Mouse (Mus musculus): ENCODE measurements around the gene Xrcc5. TPM values are rescaled to one million over a fixed set of nuclear protein-coding genes. Genes with fewer than 3 reads are reported as not detected.
A peak's percentile ranks its signal among the peaks of the same experiment; 100 is the strongest.

The Xrcc5 gene
- total and polyA plus RNA-seq, 3 experiments = 53.4 to 83.5 (median 60.3) TPM

GRCm38 (mm10) chr1:72284539-72284938 is 22.7 kb upstream of the Xrcc5 start:
- H3K9me3 ChIP-seq (replicated peaks; ENCODE audit: low read length) = no peaks in the 10 kb centered on the region
- in situ Hi-C loops (cut with MboI; ENCODE audit: low pct_ligation_motif_present, low pct_unique_long_range_greater_than_20kb, low sequenced_read_pairs) = no loop called here
- peaks cover 2 to 15% of the 10 kb centered on the region in 2 experiments; a peak in 2 of 4 replicates for H3K4me1 ChIP-seq (ENCODE audit: control insufficient read depth in 1 of 2, insufficient read depth in 2 of 2)
- peaks cover 0 to 2% of the 10 kb centered on the region in 2 experiments for H3K36me3 ChIP-seq (replicated peaks in 1 of 2; ENCODE audit: control insufficient read depth in 1 of 2, insufficient read depth in 1 of 2, low read length in 1 of 2)
- no peaks in the 10 kb centered on the region; the same call in 1 of the 2 replicates for H3K79me2 ChIP-seq (replicated peaks; ENCODE audit: control insufficient read depth, extremely low read depth, insufficient read depth, poor library complexity, severe bottlenecking)
- H3K27ac ChIP-seq (ENCODE audit: insufficient read depth, low read depth) = no peak overlapping the region
- peak overlapping the region in 1 of 3 experiments; percentile 20 for H3K4me3 ChIP-seq (replicated peaks in 1 of 3; ENCODE audit: low read depth in 2 of 3, low read length in 2 of 3, poor library complexity in 1 of 3)
- TF ChIP-seq TCF12 (IDR thresholded peaks at IDR 0.05; ENCODE audit: low read depth, low read length) = no peak
- TF ChIP-seq IRF4 (IDR thresholded peaks at IDR 0.05; ENCODE audit: low read depth, low read length) = 0 out of 2 replicates have a peak, but pooled peaks have one; percentile 1
- no peak for TF ChIP-seq RCOR1 (conservative IDR thresholded peaks at IDR 0.05; ENCODE audit: low read depth, low read length)
- no peak for TF ChIP-seq MXI1 (IDR thresholded peaks at IDR 0.05; ENCODE audit: low read depth, low read length)
- no peak for TF ChIP-seq ELF1 (IDR thresholded peaks at IDR 0.05; ENCODE audit: low read depth, low read length)
- no peak for TF ChIP-seq SIN3A (IDR thresholded peaks at IDR 0.05; ENCODE audit: low read length)
- H3K27me3 ChIP-seq (replicated peaks) = peaks cover 19% of the 10 kb centered on the region
- DNase-seq (ENCODE audit: extremely low read depth) = no peak
- peak overlapping the region; percentile 57 for H3K9ac ChIP-seq (ENCODE audit: insufficient read depth, low read depth)
- dilution Hi-C loops (cut with MboI; ENCODE audit: extremely low pct_ligation_motif_present, extremely low pct_unique_long_range_greater_than_20kb, low sequenced_read_pairs) = no loop called here
- H3K4me2 ChIP-seq (ENCODE audit: insufficient read depth, low read depth, poor library complexity, severe bottlenecking) = peak overlapping the region; percentile 42

GRCm38 (mm10) chr1:72286904-72287303 is 20.3 kb upstream of the Xrcc5 start:
- H3K36me3 ChIP-seq (replicated peaks in 1 of 2; ENCODE audit: control insufficient read depth in 1 of 2, insufficient read depth in 1 of 2, low read length in 1 of 2) = no peaks in the 10 kb centered on the region
- peaks cover 2 to 15% of the 10 kb centered on the region in 2 experiments; a peak in 2 of 4 replicates for H3K4me1 ChIP-seq (ENCODE audit: control insufficient read depth in 1 of 2, insufficient read depth in 2 of 2)
- no peak overlapping the region for H3K4me3 ChIP-seq (replicated peaks in 1 of 3; ENCODE audit: low read depth in 2 of 3, low read length in 2 of 3, poor library complexity in 1 of 3)
- TF ChIP-seq USF2 (conservative IDR thresholded peaks at IDR 0.05; ENCODE audit: low read depth, low read length) (no peak), JUND (conservative IDR thresholded peaks at IDR 0.05; ENCODE audit: low read depth, low read length) (no peak), NRF1 (IDR thresholded peaks at IDR 0.05; ENCODE audit: low read depth, low read length) (no peak), BHLHE40 (IDR thresholded peaks at IDR 0.05; ENCODE audit: low read depth, low read length) (no peak), MAZ (IDR thresholded peaks at IDR 0.05; ENCODE audit: low read depth, low read length) (no peak), EP300 (IDR thresholded peaks at IDR 0.05; ENCODE audit: low read length) (no peak)
- no peak overlapping the region for H3K27ac ChIP-seq (ENCODE audit: insufficient read depth, low read depth)
- H3K9me3 ChIP-seq (replicated peaks; ENCODE audit: low read length) = no peaks in the 10 kb centered on the region
- in situ Hi-C loops (cut with MboI; ENCODE audit: low pct_ligation_motif_present, low pct_unique_long_range_greater_than_20kb, low sequenced_read_pairs) = no loop called here
- dilution Hi-C loops (cut with MboI; ENCODE audit: extremely low pct_ligation_motif_present, extremely low pct_unique_long_range_greater_than_20kb, low sequenced_read_pairs) = no loop called here
- no peaks in the 10 kb centered on the region; the same call in 1 of the 2 replicates for H3K79me2 ChIP-seq (replicated peaks; ENCODE audit: control insufficient read depth, extremely low read depth, insufficient read depth, poor library complexity, severe bottlenecking)
- no peak overlapping the region for H3K9ac ChIP-seq (ENCODE audit: insufficient read depth, low read depth)
- no peak for DNase-seq (ENCODE audit: extremely low read depth)
- H3K4me2 ChIP-seq (ENCODE audit: insufficient read depth, low read depth, poor library complexity, severe bottlenecking) = no peak overlapping the region
- peaks cover 19% of the 10 kb centered on the region for H3K27me3 ChIP-seq (replicated peaks)

- H3K36me3 ChIP-seq (replicated peaks in 1 of 2; ENCODE audit: control insufficient read depth in 1 of 2, insufficient read depth in 1 of 2, low read length in 1 of 2) = no peaks in the 10 kb centered on the region
- no peak overlapping the region for H3K4me3 ChIP-seq (replicated peaks in 1 of 3; ENCODE audit: low read depth in 2 of 3, low read length in 2 of 3, poor library complexity in 1 of 3)
- H3K27ac ChIP-seq (ENCODE audit: insufficient read depth, low read depth) = no peak overlapping the region
- H3K27me3 ChIP-seq (replicated peaks) = peaks cover 19% of the 10 kb centered on the region
- in situ Hi-C loops (cut with MboI; ENCODE audit: low pct_ligation_motif_present, low pct_unique_long_range_greater_than_20kb, low sequenced_read_pairs) (no loop called here), dilution Hi-C loops (cut with MboI; ENCODE audit: extremely low pct_ligation_motif_present, extremely low pct_unique_long_range_greater_than_20kb, low sequenced_read_pairs) (no loop called here)
- no peak overlapping the region for H3K9ac ChIP-seq (ENCODE audit: insufficient read depth, low read depth)
- no peaks in the 10 kb centered on the region; the same call in 1 of the 2 replicates for H3K79me2 ChIP-seq (replicated peaks; ENCODE audit: control insufficient read depth, extremely low read depth, insufficient read depth, poor library complexity, severe bottlenecking)
- H3K9me3 ChIP-seq (replicated peaks; ENCODE audit: low read length) = no peaks in the 10 kb centered on the region
- H3K4me1 ChIP-seq (ENCODE audit: control insufficient read depth in 1 of 2, insufficient read depth in 2 of 2) = peaks cover 2 to 6% of the 10 kb centered on the region in 2 experiments; a peak in 2 of 4 replicates
- no peak for TF ChIP-seq NRF1 (IDR thresholded peaks at IDR 0.05; ENCODE audit: low read depth, low read length)
- TF ChIP-seq NELFE (IDR thresholded peaks at IDR 0.05; ENCODE audit: low read depth, low read length) = no peak
- TF ChIP-seq ZC3H11A (IDR thresholded peaks at IDR 0.05; ENCODE audit: low read depth, low read length) = no peak
- no peak for TF ChIP-seq ELF1 (IDR thresholded peaks at IDR 0.05; ENCODE audit: low read depth, low read length)
- TF ChIP-seq ZMIZ1 (IDR thresholded peaks at IDR 0.05; ENCODE audit: low read depth, low read length) = no peak
- no peak for TF ChIP-seq IRF4 (IDR thresholded peaks at IDR 0.05; ENCODE audit: low read depth, low read length)
- TF ChIP-seq MAZ (IDR thresholded peaks at IDR 0.05; ENCODE audit: low read depth, low read length) = no peak
- no peak for TF ChIP-seq TBP (conservative IDR thresholded peaks at IDR 0.05; ENCODE audit: low read depth, low read length)
- TF ChIP-seq POLR2AphosphoS2 (IDR thresholded peaks at IDR 0.05; ENCODE audit: low read depth, low read length) = no peak
- no peak for TF ChIP-seq ZKSCAN1 (IDR thresholded peaks at IDR 0.05; ENCODE audit: borderline replicate concordance, low read depth, low read length)
- TF ChIP-seq SIN3A (IDR thresholded peaks at IDR 0.05; ENCODE audit: low read length) = no peak
- no peak for TF ChIP-seq MAX (IDR thresholded peaks at IDR 0.05; ENCODE audit: low read length)
- TF ChIP-seq EP300 (IDR thresholded peaks at IDR 0.05; ENCODE audit: low read length) = no peak
- DNase-seq (ENCODE audit: extremely low read depth) = no peak
- no peak overlapping the region for H3K4me2 ChIP-seq (ENCODE audit: insufficient read depth, low read depth, poor library complexity, severe bottlenecking)
Measured at GRCm38 (mm10) chr1:72287893-72288292, 19.3 kb upstream of the Xrcc5 start.
